Mouse (Mus musculus) small intestine, adult 2 months (tissue): ENCODE data around the gene Gskip.

Experiments
- CTCF ChIP-seq: fragments of 200-500 bp; IDR thresholded peaks from 2 replicates; pipeline ENCODE4 v1.5.1; 2012; ENCODE audit warnings: low read depth, mild to moderate bottlenecking, control low read depth, inconsistent platforms, low read length, moderate library complexity, mixed read lengths; ENCODE audit not compliant: insufficient replicate concordance, insufficient read length; ENCODE audit errors: extremely low read depth
- POLR2A ChIP-seq: fragments of 200-500 bp; IDR thresholded peaks from 2 replicates; pipeline ENCODE4 v1.6.1; 2012; ENCODE audit warnings: low read depth, mild to moderate bottlenecking, control low read depth, inconsistent platforms, low read length, moderate library complexity

DNA sequence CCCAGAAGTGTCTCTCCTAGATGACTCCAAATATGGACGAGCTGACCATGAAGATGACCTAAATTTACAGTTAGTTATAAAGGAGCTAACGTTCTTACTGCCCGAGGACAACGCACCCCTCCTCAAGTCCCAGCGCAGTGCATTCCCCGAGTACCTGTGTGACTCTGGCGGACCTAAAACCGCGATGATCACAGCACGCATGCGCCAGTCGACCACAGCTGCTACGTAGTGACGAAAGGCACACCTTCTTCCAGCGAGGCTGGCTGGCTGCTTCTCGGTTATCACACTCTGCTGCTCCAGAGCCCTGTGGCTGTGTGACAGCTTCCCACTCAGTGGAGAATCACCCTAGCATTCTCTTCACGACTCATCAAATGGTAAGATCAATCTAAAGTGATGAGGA, 34.0 kb downstream of the Gskip start:
- TF ChIP-seq POLR2A: no peak
- TF ChIP-seq CTCF: no peak
